Mouse (Mus musculus) thymus, postnatal 25 days (tissue): ENCODE results near the gene Prpf40a.

Experiments
- DNase-seq: peaks from one replicate; pipeline ENCODE4 v3.0.0; 2022

The Prpf40a gene

GRCm38 (mm10) chr2:53102901-53103300, 88.2 kb downstream of the Prpf40a start:
- no peak for DNase-seq

- DNase-seq, result no peak
These were observed 89.0 kb downstream of the Prpf40a start for GRCm38 (mm10) chr2:53101885-53102740.

GRCm38 (mm10) chr2:53100093-53100492, 91.0 kb downstream of the Prpf40a start:
- DNase-seq, result no peak

GRCm38 (mm10) chr2:53095489-53095888, 95.6 kb downstream of the Prpf40a start:
- DNase-seq, result no peak

- DNase-seq, result no peak
These were observed 96.1 kb downstream of the Prpf40a start for GRCm38 (mm10) chr2:53095031-53095430.

GRCm38 (mm10) chr2:53088744-53089143, 102.3 kb downstream of the Prpf40a start:
- DNase-seq, result peak; percentile 5

- DNase-seq, result peak; percentile 44
These were observed 105.4 kb downstream of the Prpf40a start for GRCm38 (mm10) chr2:53085617-53086202.
